Mouse (Mus musculus) heart, postnatal 0 days (tissue): Measurements from ENCODE around the gene Coil. TPM values are rescaled to one million over a fixed set of nuclear protein-coding genes. Genes with fewer than 3 reads are reported as not detected.
"Not testable (repeated sequence)": the region's sequence is repeated elsewhere in the genome, so short reads cannot be mapped to it uniquely, and the experiment has no call there.

ENCODE experiments used
- ATAC-seq: fragments of 200-750 bp; cut with Nextera tagmentation; 2 replicates; pipeline ENCODE4 v1.8.0; 2017; ENCODE audit warnings: low read depth, moderate number of reproducible peaks, moderate library complexity; ENCODE audit not compliant: insufficient read depth
- DNase-seq: peaks from one replicate; pipeline ENCODE4 v3.0.0-alpha.2; 2016; ENCODE audit warnings: low spot score
- H3K27ac ChIP-seq: fragments of 300-500 bp; sonication (generic); 2 replicates; pipeline ENCODE4 v1.5.1; 2014; ENCODE audit warnings: low read depth, mild to moderate bottlenecking
- H3K27me3 ChIP-seq: fragments of 300-500 bp; sonication (generic); 2 replicates; pipeline ENCODE4 v1.6.1; 2014; ENCODE audit warnings: low read length, mixed read lengths; ENCODE audit not compliant: control insufficient read depth, insufficient read depth
- H3K36me3 ChIP-seq: fragments of 300-500 bp; sonication (generic); replicated peaks from 2 replicates; pipeline ENCODE4 v1.6.1; 2014; ENCODE audit warnings: low read length, mixed read lengths; ENCODE audit not compliant: control insufficient read depth, insufficient read depth
- H3K4me1 ChIP-seq: fragments of 300-500 bp; sonication (generic); 2 replicates; pipeline ENCODE4 v1.6.1; 2014; ENCODE audit warnings: antibody characterized with exemption; ENCODE audit not compliant: control insufficient read depth, insufficient read depth
- H3K4me2 ChIP-seq: fragments of 300-500 bp; sonication (generic); 2 replicates; pipeline ENCODE4 v1.6.1; 2014; ENCODE audit warnings: low read depth, mild to moderate bottlenecking, low read length, moderate library complexity
- H3K4me3 ChIP-seq: fragments of 300-500 bp; sonication (generic); 2 replicates; pipeline ENCODE4 v1.5.1; 2014; ENCODE audit warnings: low read depth, low read length
- H3K9ac ChIP-seq: fragments of 300-500 bp; sonication (generic); replicated peaks from 2 replicates; pipeline ENCODE4 v1.6.1; 2014; ENCODE audit warnings: low read depth, low read length, mixed read lengths
- H3K9me3 ChIP-seq: fragments of 300-500 bp; sonication (generic); replicated peaks from 2 replicates; pipeline ENCODE4 v1.6.1; 2016; ENCODE audit warnings: low read length; ENCODE audit not compliant: control insufficient read depth
- CTCF ChIP-seq: IDR thresholded peaks from 2 replicates; pipeline ENCODE4 v1.5.1; 2016; ENCODE audit warnings: antibody characterized with exemption, control low read depth, low read depth
- EP300 ChIP-seq: IDR thresholded peaks from 2 replicates; pipeline ENCODE4 v1.6.1; 2016; ENCODE audit warnings: antibody characterized with exemption, low read depth
- WGBS: fragments of 180-500 bp; shearing (Covaris S2); extraction: QIAGEN DNeasy Blood & Tissue Kit; methylation state at CpG from one replicate; pipeline ENCODE4 v1.1.7; 2014; 5-methylcytosine and 5-hydroxymethylcytosine counted together
- polyA plus RNA-seq: library from polyadenylated mRNA; unstranded; fragments of >200 nt; fragmentation: Nextera tagmentation; extraction: Ambion mirVana; gene quantifications from 2 replicates; pipeline ENCODE4 v1.2.1, GENCODE M21; 2015
- total RNA-seq: library from RNA; depleted of rRNA; stranded (reverse); fragments of >200 nt; gene quantifications from 2 replicates; pipeline ENCODE4 v1.2.3, GENCODE M21; 2014; ENCODE audit warnings: low replicate concordance

The Coil gene
- total and polyA plus RNA-seq, 2 experiments from 2014 or later = 4.6 to 8.5 TPM

DNA sequence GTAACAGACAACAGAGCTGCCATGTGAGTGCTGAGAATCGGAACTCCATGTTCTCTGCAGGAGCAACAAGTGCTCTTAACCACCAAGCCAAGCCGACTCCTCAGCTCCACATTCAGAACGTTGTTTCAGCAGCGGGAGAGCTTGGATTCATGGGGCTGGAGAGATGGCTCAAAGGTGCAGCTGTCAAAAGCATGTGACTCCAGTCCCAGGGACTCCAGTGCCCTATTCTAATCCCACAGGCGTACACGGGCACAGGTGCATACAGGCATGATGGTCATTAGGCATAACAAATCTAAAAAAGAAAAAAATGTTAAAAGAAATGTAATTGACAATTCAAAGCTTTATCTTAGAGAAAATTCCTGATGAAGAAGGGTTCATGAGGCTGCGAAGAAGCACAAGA lies 23.1 kb downstream of the Coil start:
- 43% methylated on average over 7 of the region's 7 CpGs for WGBS
- no peak overlapping the region for H3K27ac ChIP-seq
- no peaks in the 10 kb centered on the region for H3K9me3 ChIP-seq
- DNase-seq = no peak
- H3K4me2 ChIP-seq = no peak overlapping the region
- H3K4me1 ChIP-seq = 0 out of 2 replicates have a peak, but pooled peaks cover 9% of the 10 kb centered on the region
- no peak for ATAC-seq
- H3K27me3 ChIP-seq = no peaks in the 10 kb centered on the region
- no peak overlapping the region for H3K4me3 ChIP-seq
- TF ChIP-seq CTCF (no peak), EP300 (no peak)
- H3K9ac ChIP-seq = no peak overlapping the region
- H3K36me3 ChIP-seq = peaks cover 10% of the 10 kb centered on the region; the same call in 1 of the 2 replicates

DNA sequence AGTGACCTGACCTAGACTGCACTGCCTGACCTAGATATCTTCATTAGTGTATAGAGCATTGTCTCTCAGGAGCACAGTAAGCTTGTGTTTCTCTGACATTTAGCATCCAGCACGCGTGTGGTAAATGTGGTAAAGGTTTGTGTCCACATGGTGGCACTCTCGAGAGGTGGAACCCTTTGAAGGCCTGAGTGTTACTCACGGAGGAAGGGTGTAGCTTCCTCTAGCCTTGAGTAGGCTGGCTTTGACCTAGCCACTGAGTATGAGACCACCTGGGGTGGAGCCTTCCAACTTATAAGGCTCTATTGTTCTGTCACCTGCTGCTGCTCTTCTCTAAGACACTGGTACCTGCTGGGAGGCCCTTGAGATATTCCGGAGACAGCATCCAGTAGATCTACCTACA lies 23.6 kb downstream of the Coil start:
- Histone ChIP-seq H3K36me3 (peaks cover 7% of the 10 kb centered on the region; the same call in 1 of the 2 replicates), H3K9ac (no peak overlapping the region), H3K4me1 (0 out of 2 replicates have a peak, but pooled peaks cover 9% of the 10 kb centered on the region), H3K9me3 (no peaks in the 10 kb centered on the region), H3K4me2 (no peak overlapping the region), H3K27ac (peak overlapping the region; percentile 40; the same call in 1 of the 2 replicates), H3K27me3 (no peaks in the 10 kb centered on the region), H3K4me3 (no peak overlapping the region)
- peak; percentile 55 for ATAC-seq
- DNase-seq = peak; percentile 79
- WGBS = 16% methylated on average over 5 of the region's 5 CpGs
- peak; percentile 75 for TF ChIP-seq CTCF
- no peak; the same call in 1 of the 2 replicates for TF ChIP-seq EP300

GRCm38 (mm10) chr11:88994492-88994891 lies 24.4 kb downstream of the Coil start:
- H3K36me3 ChIP-seq = peaks cover 7% of the 10 kb centered on the region; the same call in 1 of the 2 replicates
- no peak overlapping the region for H3K4me2 ChIP-seq
- H3K9ac ChIP-seq = no peak overlapping the region
- H3K9me3 ChIP-seq = no peaks in the 10 kb centered on the region
- H3K27me3 ChIP-seq = no peaks in the 10 kb centered on the region
- TF ChIP-seq EP300 (no peak), CTCF (no peak)
- H3K4me3 ChIP-seq = no peak overlapping the region
- DNase-seq = no peak
- no peak for ATAC-seq
- 83% methylated on average over 7 of the region's 7 CpGs for WGBS
- 0 out of 2 replicates have a peak, but pooled peaks cover 9% of the 10 kb centered on the region for H3K4me1 ChIP-seq
- H3K27ac ChIP-seq = no peak overlapping the region

GRCm38 (mm10) chr11:88995616-88996015 lies 25.6 kb downstream of the Coil start:
- Histone ChIP-seq H3K4me1 (peaks cover 12% of the 10 kb centered on the region; the same call in 1 of the 2 replicates), H3K9me3 (no peaks in the 10 kb centered on the region), H3K27me3 (no peaks in the 10 kb centered on the region), H3K9ac (no peak overlapping the region), H3K36me3 (peaks cover 5% of the 10 kb centered on the region; the same call in 1 of the 2 replicates), H3K4me3 (no peak overlapping the region), H3K27ac (peak overlapping the region; percentile 77), H3K4me2 (no peak overlapping the region)
- no peak for TF ChIP-seq EP300
- 81% methylated on average over 2 of the region's 2 CpGs for WGBS
- DNase-seq (no peak), ATAC-seq (no peak)

GRCm38 (mm10) chr11:88996427-88996826 lies 26.4 kb downstream of the Coil start:
- TF ChIP-seq EP300 = peak; percentile 86
- TF ChIP-seq CTCF = no peak
- Histone ChIP-seq H3K27ac (peak overlapping the region; percentile 77), H3K4me1 (peaks cover 19% of the 10 kb centered on the region), H3K4me3 (no peak overlapping the region), H3K27me3 (no peaks in the 10 kb centered on the region), H3K4me2 (no peak overlapping the region; the same call in 1 of the 2 replicates), H3K36me3 (no peaks in the 10 kb centered on the region), H3K9me3 (no peaks in the 10 kb centered on the region), H3K9ac (no peak overlapping the region)
- 32% methylated on average over 7 of the region's 7 CpGs for WGBS
- DNase-seq = peak; percentile 81
- peak; percentile 5; the same call in 1 of the 2 replicates for ATAC-seq

DNA sequence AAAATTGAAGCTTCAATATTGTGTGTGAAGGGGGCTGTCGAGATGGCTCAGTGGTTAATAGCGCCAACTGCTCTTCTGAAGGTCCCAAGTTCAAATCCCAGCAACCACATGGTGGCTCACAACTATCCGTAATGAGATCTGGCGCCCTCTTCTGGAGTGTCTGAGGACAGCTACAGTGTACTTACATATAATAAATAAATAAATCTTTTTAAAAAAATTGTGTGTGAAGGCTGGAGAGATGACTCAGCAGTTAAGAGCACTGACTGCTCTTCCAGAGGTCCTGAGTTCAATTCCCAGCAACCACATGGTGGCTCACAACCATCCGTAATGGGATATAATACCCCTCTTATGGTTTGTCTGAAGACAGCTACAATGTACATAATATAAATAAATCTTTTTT lies 27.3 kb downstream of the Coil start:
- H3K4me3 ChIP-seq, DNase-seq, H3K9me3 ChIP-seq, H3K27me3 ChIP-seq, H3K4me2 ChIP-seq, H3K36me3 ChIP-seq, ATAC-seq, H3K9ac ChIP-seq: not testable (repeated sequence)
- 0 out of 2 replicates have a peak, but pooled peaks have one; percentile 3 for TF ChIP-seq CTCF
- Histone ChIP-seq H3K4me1 (peaks cover 24% of the 10 kb centered on the region), H3K27ac (peak overlapping the region; percentile 77)
- WGBS = 83% methylated on average over 5 of the region's 5 CpGs
